Mouse (Mus musculus): ENCODE measurements around the gene Nfia. TPM values are rescaled to one million over a fixed set of nuclear protein-coding genes. Genes with fewer than 3 reads are reported as not detected.
A peak's percentile ranks its signal among the peaks of the same experiment; 100 is the strongest.

Gene Nfia
- total RNA-seq, 2 experiments from 2014 or later = 3.5 to 14.0 TPM

GRCm38 (mm10) chr4:97973064-97973463, 200.5 kb downstream of the Nfia start:
- no peak for ATAC-seq (replicated peaks; ENCODE audit: poor library complexity, severe bottlenecking)

- ATAC-seq (replicated peaks; ENCODE audit: poor library complexity, severe bottlenecking) = no peak
These were observed 201.5 kb downstream of the Nfia start for GRCm38 (mm10) chr4:97974037-97974436.

- no peak for ATAC-seq (replicated peaks; ENCODE audit: poor library complexity, severe bottlenecking)
These were observed 204.4 kb downstream of the Nfia start for GRCm38 (mm10) chr4:97976891-97977290.

- no peak for ATAC-seq (replicated peaks; ENCODE audit: poor library complexity, severe bottlenecking)
These were observed 211.8 kb downstream of the Nfia start for GRCm38 (mm10) chr4:97984361-97984760.

- peak; percentile 92 for ATAC-seq (replicated peaks; ENCODE audit: poor library complexity, severe bottlenecking)
These were observed 213.7 kb downstream of the Nfia start for GRCm38 (mm10) chr4:97986056-97986734.

- ATAC-seq (replicated peaks; ENCODE audit: poor library complexity, severe bottlenecking) = no peak
These were observed 214.2 kb downstream of the Nfia start for GRCm38 (mm10) chr4:97986735-97987075.

- ATAC-seq (replicated peaks; ENCODE audit: poor library complexity, severe bottlenecking) = no peak
These were observed 216.2 kb downstream of the Nfia start for GRCm38 (mm10) chr4:97988703-97989102.

- no peak for ATAC-seq (replicated peaks; ENCODE audit: poor library complexity, severe bottlenecking)
These were observed 217.9 kb downstream of the Nfia start for GRCm38 (mm10) chr4:97990431-97990830.

- no peak for ATAC-seq (replicated peaks; ENCODE audit: poor library complexity, severe bottlenecking)
These were observed 218.9 kb downstream of the Nfia start for GRCm38 (mm10) chr4:97991395-97991794.

GRCm38 (mm10) chr4:97991880-97992279, 219.3 kb downstream of the Nfia start:
- no peak for ATAC-seq (replicated peaks; ENCODE audit: poor library complexity, severe bottlenecking)

GRCm38 (mm10) chr4:97995911-97996712, 223.6 kb downstream of the Nfia start:
- ATAC-seq (replicated peaks; ENCODE audit: poor library complexity, severe bottlenecking) = no peak

- ATAC-seq (replicated peaks; ENCODE audit: poor library complexity, severe bottlenecking) = no peak
These were observed 224.8 kb downstream of the Nfia start for GRCm38 (mm10) chr4:97997151-97997817.

- no peak for ATAC-seq (replicated peaks; ENCODE audit: poor library complexity, severe bottlenecking)
These were observed 229.7 kb downstream of the Nfia start for GRCm38 (mm10) chr4:98002206-98002605.

GRCm38 (mm10) chr4:98003323-98004107, 231.0 kb downstream of the Nfia start:
- ATAC-seq (replicated peaks; ENCODE audit: poor library complexity, severe bottlenecking) = no peak

GRCm38 (mm10) chr4:98004108-98004625, 231.6 kb downstream of the Nfia start:
- ATAC-seq (replicated peaks; ENCODE audit: poor library complexity, severe bottlenecking) = no peak

- ATAC-seq (replicated peaks; ENCODE audit: poor library complexity, severe bottlenecking) = no peak
These were observed 232.5 kb downstream of the Nfia start for GRCm38 (mm10) chr4:98004986-98005385.

- no peak for ATAC-seq (replicated peaks; ENCODE audit: poor library complexity, severe bottlenecking)
These were observed 236.4 kb downstream of the Nfia start for GRCm38 (mm10) chr4:98008814-98009368.

- ATAC-seq (replicated peaks; ENCODE audit: poor library complexity, severe bottlenecking) = no peak
These were observed 237.4 kb downstream of the Nfia start for GRCm38 (mm10) chr4:98009966-98010365.

GRCm38 (mm10) chr4:98019811-98020210, 247.3 kb downstream of the Nfia start:
- ATAC-seq (replicated peaks; ENCODE audit: poor library complexity, severe bottlenecking) = no peak

GRCm38 (mm10) chr4:98020836-98021235, 248.3 kb downstream of the Nfia start:
- ATAC-seq (replicated peaks; ENCODE audit: poor library complexity, severe bottlenecking) = peak; percentile 70

Data from granulocyte monocyte progenitor cell, adult 5-6 weeks (primary cell).